Mouse (Mus musculus) forebrain, embryonic 14.5 days (tissue): Measurements from ENCODE around the gene Megf11. TPM values are rescaled to one million over a fixed set of nuclear protein-coding genes. Genes with fewer than 3 reads are reported as not detected.

Experiments
- ATAC-seq: fragments of 200-750 bp; cut with Nextera tagmentation; 2 replicates; pipeline ENCODE4 v1.8.0; 2017; ENCODE audit warnings: mild to moderate bottlenecking, moderate library complexity
- DNase-seq: peaks from one replicate; pipeline ENCODE4 v3.0.0-alpha.2; 2015; ENCODE audit warnings: low spot score
- H3K27ac ChIP-seq: fragments of 300-500 bp; sonication (generic); 2 replicates; pipeline ENCODE4 v1.5.1; 2014; ENCODE audit warnings: low read depth, mild to moderate bottlenecking, control low read depth, low read length, moderate library complexity
- H3K27me3 ChIP-seq: fragments of 300-500 bp; sonication (generic); replicated peaks from 2 replicates; pipeline ENCODE4 v1.6.1; 2014; ENCODE audit warnings: low read length, control low read depth, mixed read lengths; ENCODE audit not compliant: control insufficient read depth, insufficient read depth
- H3K36me3 ChIP-seq: fragments of 300-500 bp; sonication (generic); 2 replicates; pipeline ENCODE4 v1.6.1; 2014; ENCODE audit warnings: low read length, control low read depth; ENCODE audit not compliant: control insufficient read depth, insufficient read depth
- H3K4me1 ChIP-seq: fragments of 300-500 bp; sonication (generic); 2 replicates; pipeline ENCODE4 v1.6.1; 2014; ENCODE audit warnings: antibody characterized with exemption, low read length, control low read depth; ENCODE audit not compliant: control insufficient read depth, insufficient read depth
- H3K4me2 ChIP-seq: fragments of 300-500 bp; sonication (generic); 2 replicates; pipeline ENCODE4 v1.6.1; 2014; ENCODE audit warnings: mild to moderate bottlenecking, control low read depth, low read length
- H3K4me3 ChIP-seq: fragments of 300-500 bp; sonication (generic); 2 replicates; pipeline ENCODE4 v1.5.1; 2014; ENCODE audit warnings: low read depth, low read length, control low read depth
- H3K9ac ChIP-seq: fragments of 300-500 bp; sonication (generic); 2 replicates; pipeline ENCODE4 v1.6.1; 2014; ENCODE audit warnings: mild to moderate bottlenecking, low read length, control low read depth, moderate library complexity
- H3K9me3 ChIP-seq: fragments of 300-500 bp; sonication (generic); replicated peaks from 2 replicates; pipeline ENCODE4 v1.6.1; 2016; ENCODE audit warnings: low read length, control low read depth, mixed read lengths; ENCODE audit not compliant: control insufficient read depth
- WGBS: fragments of 180-500 bp; shearing (Covaris S2); extraction: QIAGEN DNeasy Blood & Tissue Kit; methylation state at CpG from one replicate; pipeline ENCODE4 v1.1.7; 2014; 5-methylcytosine and 5-hydroxymethylcytosine counted together
- polyA plus RNA-seq: library from polyadenylated mRNA; unstranded; fragments of >200 nt; fragmentation: Nextera tagmentation; extraction: Ambion mirVana; gene quantifications from 2 replicates; pipeline ENCODE4 v1.2.1, GENCODE M21; 2014

The Megf11 gene
- polyA plus RNA-seq, 1 experiment from 2014 or later, result 7.0 TPM

DNA sequence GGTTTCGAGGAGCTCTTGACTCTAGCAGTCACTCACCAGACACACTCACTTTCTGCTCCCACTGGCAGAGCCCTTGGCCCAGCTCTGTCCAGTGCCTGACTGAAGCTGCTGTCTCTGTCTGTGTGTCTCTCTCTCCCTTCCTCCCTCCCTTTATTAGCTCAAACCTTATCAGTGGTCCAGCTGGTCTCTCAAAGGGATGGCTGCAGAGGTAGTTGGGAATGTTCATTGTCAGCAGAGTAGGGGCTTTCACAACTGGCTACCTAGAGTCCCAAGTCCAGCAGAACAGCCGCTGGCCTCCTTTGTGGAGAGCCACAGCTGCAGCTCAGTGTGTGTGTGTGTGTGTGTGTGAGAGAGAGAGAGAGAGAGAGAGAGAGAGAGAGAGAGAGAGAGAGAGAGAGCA is 180.9 kb downstream of the Megf11 start:
- H3K27me3 ChIP-seq, result no peaks in the 10 kb centered on the region
- H3K36me3 ChIP-seq, result no peaks in the 10 kb centered on the region
- H3K27ac ChIP-seq, result no peak overlapping the region
- WGBS, result 72% methylated on average over 2 of the region's 2 CpGs
- H3K4me1 ChIP-seq, result no peaks in the 10 kb centered on the region
- ATAC-seq (no peak), DNase-seq (no peak)
- H3K9ac ChIP-seq, result no peak overlapping the region
- no peak overlapping the region for H3K4me2 ChIP-seq
- H3K9me3 ChIP-seq, result no peaks in the 10 kb centered on the region
- H3K4me3 ChIP-seq, result no peak overlapping the region

DNA sequence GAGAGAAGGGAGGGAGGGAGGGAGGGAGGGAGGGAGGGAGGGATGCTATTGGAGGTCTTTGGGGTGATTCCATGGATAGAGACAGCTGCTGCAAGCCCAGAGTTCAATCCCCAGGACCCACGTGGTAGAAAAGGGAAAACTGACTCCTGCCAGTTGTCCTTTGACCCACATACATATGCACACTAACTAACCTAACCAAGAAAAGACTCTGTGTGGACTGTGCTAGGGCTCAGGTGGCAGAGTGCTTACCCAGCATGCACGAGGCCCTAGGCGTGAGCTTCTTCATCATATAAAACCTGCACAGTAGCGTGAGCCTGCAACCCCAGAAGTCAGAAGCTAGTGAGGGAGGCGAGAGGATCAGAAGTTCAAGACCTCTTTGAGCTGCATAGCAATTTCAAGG is 182.1 kb downstream of the Megf11 start:
- DNase-seq, result no peak
- H3K36me3 ChIP-seq, result no peaks in the 10 kb centered on the region
- H3K4me1 ChIP-seq, result no peaks in the 10 kb centered on the region; the same call in 1 of the 2 replicates
- no peak overlapping the region for H3K4me2 ChIP-seq
- H3K9me3 ChIP-seq, result no peaks in the 10 kb centered on the region
- no peak for ATAC-seq
- WGBS, result 78% methylated on average over 5 of the region's 5 CpGs
- no peaks in the 10 kb centered on the region for H3K27me3 ChIP-seq
- H3K4me3 ChIP-seq, result no peak overlapping the region
- no peak overlapping the region for H3K27ac ChIP-seq
- no peak overlapping the region for H3K9ac ChIP-seq

DNA sequence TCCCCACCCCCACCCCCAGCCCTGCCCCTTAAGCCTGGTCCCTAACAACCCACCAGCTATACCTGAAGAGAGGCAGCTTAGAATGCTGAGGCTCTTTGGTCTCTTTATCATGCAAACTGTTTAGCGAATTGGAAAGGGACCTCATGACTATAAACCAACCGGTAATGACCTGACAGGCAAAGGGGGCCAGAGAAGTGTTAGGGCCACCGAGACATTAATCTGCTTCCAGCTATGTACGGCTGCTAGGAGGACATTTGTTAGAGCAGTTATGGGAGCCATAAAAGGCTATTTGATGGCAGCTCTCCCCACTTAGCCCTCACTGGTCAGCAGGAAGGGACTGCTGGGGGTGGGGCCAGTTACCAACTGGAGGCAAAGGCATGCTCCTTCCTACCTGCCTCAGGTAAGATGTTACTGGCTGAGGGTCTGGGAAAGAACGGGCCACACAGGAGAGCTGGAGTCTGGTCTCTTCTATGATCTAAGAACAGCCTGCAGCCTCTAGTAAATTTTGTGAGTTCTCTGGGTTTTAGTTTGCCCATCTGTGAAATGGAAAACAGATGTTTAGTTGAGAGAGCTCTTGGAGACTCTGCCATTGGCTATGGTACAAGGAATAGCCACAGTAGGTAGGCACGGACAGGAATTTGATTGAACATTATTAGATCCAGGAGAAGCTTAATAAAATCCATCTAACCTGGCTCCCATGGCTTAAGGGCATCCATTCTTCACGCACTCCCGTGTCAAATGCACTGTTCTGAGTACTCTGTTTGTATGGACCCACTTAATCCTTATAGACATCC is 183.2 kb downstream of the Megf11 start:
- Histone ChIP-seq H3K4me2 (no peak overlapping the region), H3K4me1 (no peaks in the 10 kb centered on the region; the same call in 1 of the 2 replicates), H3K27ac (no peak overlapping the region), H3K36me3 (no peaks in the 10 kb centered on the region), H3K4me3 (no peak overlapping the region), H3K9ac (no peak overlapping the region), H3K27me3 (no peaks in the 10 kb centered on the region), H3K9me3 (no peaks in the 10 kb centered on the region)
- 52% methylated on average over 8 of the region's 8 CpGs for WGBS
- ATAC-seq (no peak), DNase-seq (no peak)

DNA sequence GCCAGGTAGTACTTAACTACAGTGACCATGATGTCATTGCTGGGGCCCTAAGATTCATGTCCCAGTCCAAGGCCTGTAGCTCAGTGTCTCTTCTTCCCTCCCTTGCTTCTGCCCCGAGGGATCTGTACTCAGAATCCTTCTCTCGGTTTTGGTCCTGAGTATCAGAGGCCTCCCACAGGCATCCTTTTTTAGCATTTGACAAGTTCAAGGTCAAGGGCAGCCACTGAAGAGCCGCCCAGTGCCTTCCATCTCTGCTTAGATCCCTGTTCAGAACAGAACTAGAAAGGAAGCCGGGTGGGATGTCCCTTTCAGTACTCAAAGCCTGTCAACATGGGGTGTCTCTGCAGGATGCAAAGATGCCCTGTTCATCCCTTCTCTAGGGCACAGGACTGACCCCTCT is 185.0 kb downstream of the Megf11 start:
- 65% methylated on average over 4 of the region's 4 CpGs for WGBS

DNA sequence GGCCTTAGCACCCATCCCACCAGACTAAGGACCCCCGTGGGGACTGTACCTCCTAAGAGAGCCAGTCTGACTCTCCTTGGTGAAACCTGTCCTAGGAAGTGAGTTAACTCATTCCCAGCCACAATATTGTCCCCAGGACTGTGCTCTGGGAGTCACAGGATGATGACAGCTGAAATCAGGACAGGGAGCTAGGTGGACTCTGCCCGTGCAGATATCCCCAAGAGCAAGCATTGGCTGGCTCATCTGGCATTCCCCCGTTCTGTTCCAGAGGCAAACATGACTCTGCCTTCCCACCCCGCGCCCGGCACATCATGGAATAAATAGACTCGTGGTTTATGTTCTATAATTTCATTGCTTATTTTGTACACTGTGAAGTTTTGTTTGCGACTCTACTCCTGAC is 185.7 kb downstream of the Megf11 start:
- no peak overlapping the region for H3K4me3 ChIP-seq
- H3K27me3 ChIP-seq, result no peaks in the 10 kb centered on the region
- no peaks in the 10 kb centered on the region for H3K36me3 ChIP-seq
- no peak overlapping the region for H3K9ac ChIP-seq
- H3K4me1 ChIP-seq, result no peaks in the 10 kb centered on the region; the same call in 1 of the 2 replicates
- H3K27ac ChIP-seq, result no peak overlapping the region
- 90% methylated on average over 8 of the region's 8 CpGs for WGBS
- no peaks in the 10 kb centered on the region for H3K9me3 ChIP-seq
- no peak overlapping the region for H3K4me2 ChIP-seq
- DNase-seq (no peak), ATAC-seq (no peak)

More for the DNA sequence above, 185.0 kb downstream of the Megf11 start:
- Histone ChIP-seq H3K27ac (no peak overlapping the region), H3K4me1 (no peaks in the 10 kb centered on the region; the same call in 1 of the 2 replicates), H3K36me3 (no peaks in the 10 kb centered on the region), H3K9me3 (no peaks in the 10 kb centered on the region), H3K4me2 (no peak overlapping the region), H3K9ac (no peak overlapping the region), H3K27me3 (no peaks in the 10 kb centered on the region), H3K4me3 (no peak overlapping the region)
- no peak for DNase-seq
- ATAC-seq, result no peak

DNA sequence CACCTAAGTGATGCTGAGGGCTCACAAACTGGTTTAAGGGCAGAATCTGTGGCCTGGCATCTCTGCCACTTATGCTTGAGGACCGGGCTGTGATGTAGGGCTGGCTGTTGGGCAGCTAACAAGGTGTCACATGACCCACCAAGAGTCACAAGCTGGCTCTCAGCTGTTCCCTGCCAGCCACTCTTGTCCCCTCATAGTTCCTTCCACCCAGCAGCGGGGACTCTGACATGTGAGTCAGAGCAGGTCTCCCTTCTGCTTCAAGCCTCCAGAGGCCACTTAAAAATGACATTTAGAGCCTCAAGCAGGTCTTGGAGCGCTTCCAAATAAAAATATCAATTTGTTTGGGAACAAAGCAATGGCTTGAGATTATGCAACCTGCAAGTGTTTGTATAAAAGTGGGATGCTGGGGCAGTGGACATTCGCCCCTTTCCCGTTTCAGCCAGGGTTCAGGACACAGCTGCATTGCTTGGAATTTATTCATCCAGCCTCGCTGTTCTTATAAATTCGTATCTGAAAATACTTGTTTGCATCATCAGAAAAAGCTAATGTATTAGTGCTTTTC is 187.3 kb downstream of the Megf11 start:
- Histone ChIP-seq H3K9me3 (no peaks in the 10 kb centered on the region), H3K4me1 (no peaks in the 10 kb centered on the region; the same call in 1 of the 2 replicates), H3K4me2 (no peak overlapping the region), H3K4me3 (no peak overlapping the region), H3K9ac (no peak overlapping the region), H3K27me3 (no peaks in the 10 kb centered on the region), H3K36me3 (no peaks in the 10 kb centered on the region), H3K27ac (no peak overlapping the region)
- 77% methylated on average over 7 of the region's 7 CpGs for WGBS
- DNase-seq (peak; percentile 25), ATAC-seq (no peak)

DNA sequence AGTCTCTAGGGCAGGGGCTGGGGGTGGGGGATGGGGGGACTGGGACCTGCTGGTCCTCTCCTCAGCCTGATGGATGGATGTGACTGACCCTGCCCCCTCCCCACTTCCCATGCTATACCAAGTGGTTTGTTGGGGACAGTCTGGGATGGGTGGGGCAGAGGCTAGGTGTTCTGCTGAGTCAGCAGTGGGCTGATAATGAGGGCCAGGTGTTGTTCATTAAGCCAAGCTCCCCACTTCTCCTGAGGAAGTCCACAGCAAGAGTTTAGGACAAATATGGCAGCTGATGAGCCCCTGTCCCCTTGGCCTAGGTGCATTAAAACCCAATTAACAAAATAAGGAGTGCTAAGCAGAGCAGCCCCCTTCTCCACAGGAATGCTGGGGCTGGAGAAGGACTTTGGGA is 190.2 kb downstream of the Megf11 start:
- Histone ChIP-seq H3K9ac (no peak overlapping the region), H3K4me1 (no peaks in the 10 kb centered on the region; the same call in none of the 2 replicates), H3K27me3 (no peaks in the 10 kb centered on the region), H3K9me3 (no peaks in the 10 kb centered on the region), H3K27ac (no peak overlapping the region), H3K4me2 (no peak overlapping the region), H3K36me3 (no peaks in the 10 kb centered on the region), H3K4me3 (no peak overlapping the region)
- ATAC-seq (no peak), DNase-seq (no peak)

DNA sequence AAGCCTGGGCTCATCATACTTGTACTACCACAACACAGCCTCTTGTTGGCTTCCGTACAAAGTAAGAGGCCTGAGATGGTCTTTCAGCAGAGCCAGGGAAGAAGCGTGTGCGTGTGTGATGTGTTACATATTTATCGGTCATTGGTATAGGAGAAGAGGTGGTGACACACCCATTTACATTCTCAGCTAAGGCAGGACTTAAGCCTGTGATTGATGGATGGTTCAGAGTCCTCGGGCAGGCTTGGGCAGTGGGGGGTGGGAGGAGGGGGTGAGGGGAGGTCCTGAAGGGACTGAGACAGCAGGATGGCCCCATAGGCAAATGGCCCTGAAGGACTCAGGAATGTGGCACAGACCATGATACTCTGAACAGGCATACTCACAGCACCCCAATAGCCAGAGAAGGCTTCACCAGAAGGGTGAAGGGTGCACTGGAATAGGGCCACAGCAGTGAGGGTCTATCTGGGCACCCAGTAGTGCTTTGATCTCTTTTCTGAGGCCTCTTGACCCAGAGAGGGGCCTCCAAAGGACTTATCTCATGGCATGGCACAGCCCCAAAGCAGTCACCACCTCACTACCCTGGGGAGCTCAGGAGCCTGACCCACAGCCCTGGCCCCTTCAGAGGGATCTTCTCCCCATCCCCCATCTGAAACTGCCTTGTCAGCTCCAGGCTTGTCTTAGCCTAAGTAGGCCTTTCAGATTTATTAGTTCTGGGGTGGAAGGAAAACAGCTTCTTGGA is 190.9 kb downstream of the Megf11 start:
- H3K4me3 ChIP-seq, result no peak overlapping the region
- H3K36me3 ChIP-seq, result no peaks in the 10 kb centered on the region
- WGBS, result 70% methylated on average over 5 of the region's 5 CpGs
- H3K27ac ChIP-seq, result no peak overlapping the region
- no peak overlapping the region for H3K4me2 ChIP-seq
- ATAC-seq (no peak), DNase-seq (no peak)
- H3K9ac ChIP-seq, result no peak overlapping the region
- no peaks in the 10 kb centered on the region for H3K9me3 ChIP-seq
- no peaks in the 10 kb centered on the region for H3K27me3 ChIP-seq
- H3K4me1 ChIP-seq, result no peaks in the 10 kb centered on the region; the same call in none of the 2 replicates

DNA sequence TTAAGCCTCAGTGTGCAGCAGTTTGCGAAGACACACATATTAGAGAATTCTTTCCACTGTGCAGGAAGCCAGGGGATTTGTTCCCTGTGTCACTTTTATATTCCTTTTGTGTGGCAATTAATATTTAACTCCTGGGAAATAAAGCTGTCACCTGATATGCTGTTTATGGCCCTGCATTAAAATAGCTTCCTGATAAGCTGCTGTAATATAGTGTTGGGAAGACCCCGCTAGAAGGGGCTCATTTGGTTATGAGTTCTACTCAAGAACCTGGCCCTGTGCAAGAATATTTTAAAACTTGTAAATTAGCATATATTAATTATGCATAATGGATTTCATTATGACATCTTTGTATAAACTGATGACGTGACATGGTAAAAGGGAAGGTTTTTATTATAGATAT is 191.7 kb downstream of the Megf11 start:
- H3K27ac ChIP-seq, result no peak overlapping the region
- 82% methylated on average over 3 of the region's 3 CpGs for WGBS
- DNase-seq (no peak), ATAC-seq (no peak)
- no peaks in the 10 kb centered on the region for H3K27me3 ChIP-seq
- no peaks in the 10 kb centered on the region; the same call in 1 of the 2 replicates for H3K4me1 ChIP-seq
- H3K4me2 ChIP-seq, result no peak overlapping the region
- no peaks in the 10 kb centered on the region for H3K36me3 ChIP-seq
- no peak overlapping the region for H3K4me3 ChIP-seq
- no peaks in the 10 kb centered on the region for H3K9me3 ChIP-seq
- H3K9ac ChIP-seq, result no peak overlapping the region
